Mouse (Mus musculus): ENCODE measurements at regions not wholly inside any gene's neighbourhood (a gene's known extent, or its start where the extent isn't known, plus 50 kb on each side); places are given as distances from the start of the nearest gene placed in this dataset.
"Not testable (repeated sequence)": the region's sequence is repeated elsewhere in the genome, so short reads cannot be mapped to it uniquely, and the experiment has no call there.

DNA sequence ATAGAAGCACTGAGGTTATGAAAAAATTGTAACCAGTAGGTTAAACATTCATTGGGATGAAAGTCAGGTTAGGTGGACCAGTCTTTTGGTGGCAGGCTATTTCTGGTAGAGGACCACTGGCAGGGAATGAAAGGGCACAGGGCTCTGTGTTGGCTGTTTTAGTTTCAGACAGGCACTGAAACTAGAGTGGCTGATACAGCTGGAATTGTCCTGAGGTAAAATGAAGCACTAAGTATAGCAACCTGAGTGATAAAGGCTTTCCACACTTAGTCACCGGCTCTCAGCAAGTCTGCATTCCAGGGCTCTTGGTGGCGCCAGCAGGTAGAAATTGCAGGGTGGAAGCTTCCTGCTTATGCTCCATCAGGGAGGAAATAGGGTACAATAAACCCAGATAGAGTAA lies 262.2 kb upstream of the Tmpo start:
- ATAC-seq (ENCODE audit: low FRiP score) (no peak), DNase-seq (ENCODE audit: low spot score) (no peak)
- Histone ChIP-seq H3K9ac (no peak overlapping the region), H3K27ac (no peak overlapping the region), H3K4me3 (replicated peaks; ENCODE audit: low read length) (no peak overlapping the region), H3K36me3 (replicated peaks; ENCODE audit: control insufficient read depth, insufficient read depth) (no peaks in the 10 kb centered on the region), H3K9me3 (ENCODE audit: control insufficient read depth, low read length) (no peaks in the 10 kb centered on the region), H3K4me1 (replicated peaks; ENCODE audit: control insufficient read depth, insufficient read depth, low read length) (peaks cover 8% of the 10 kb centered on the region), H3K4me2 (replicated peaks) (no peak overlapping the region), H3K27me3 (ENCODE audit: control insufficient read depth, insufficient read depth, low read length) (no peaks in the 10 kb centered on the region)
- WGBS, result 78% methylated on average over 2 of the region's 2 CpGs

GRCm38 (mm10) chr10:91440051-91440450 lies 258.9 kb upstream of the Tmpo start:
- H3K4me2 ChIP-seq (replicated peaks), result no peak overlapping the region
- no peaks in the 10 kb centered on the region for H3K27me3 ChIP-seq (ENCODE audit: control insufficient read depth, insufficient read depth, low read length)
- no peaks in the 10 kb centered on the region for H3K36me3 ChIP-seq (replicated peaks; ENCODE audit: control insufficient read depth, insufficient read depth)
- ATAC-seq (ENCODE audit: low FRiP score), result no peak
- 73% methylated on average over 3 of the region's 3 CpGs for WGBS
- H3K27ac ChIP-seq, result no peak overlapping the region
- H3K4me1 ChIP-seq (replicated peaks; ENCODE audit: control insufficient read depth, insufficient read depth, low read length), result peaks cover 14% of the 10 kb centered on the region; the same call in 1 of the 2 replicates
- H3K9me3 ChIP-seq (ENCODE audit: control insufficient read depth, low read length), result no peaks in the 10 kb centered on the region
- no peak overlapping the region for H3K9ac ChIP-seq
- DNase-seq (ENCODE audit: low spot score), result no peak
- no peak overlapping the region for H3K4me3 ChIP-seq (replicated peaks; ENCODE audit: low read length)

GRCm38 (mm10) chr10:91437917-91438316 lies 256.8 kb upstream of the Tmpo start:
- 57% methylated on average over 5 of the region's 5 CpGs for WGBS
- peaks cover 14% of the 10 kb centered on the region; the same call in 1 of the 2 replicates for H3K4me1 ChIP-seq (replicated peaks; ENCODE audit: control insufficient read depth, insufficient read depth, low read length)
- no peaks in the 10 kb centered on the region for H3K9me3 ChIP-seq (ENCODE audit: control insufficient read depth, low read length)
- no peak overlapping the region for H3K27ac ChIP-seq
- DNase-seq (ENCODE audit: low spot score) (no peak), ATAC-seq (ENCODE audit: low FRiP score) (no peak)
- H3K4me3 ChIP-seq (replicated peaks; ENCODE audit: low read length), result no peak overlapping the region
- H3K9ac ChIP-seq, result no peak overlapping the region
- H3K27me3 ChIP-seq (ENCODE audit: control insufficient read depth, insufficient read depth, low read length), result no peaks in the 10 kb centered on the region
- no peaks in the 10 kb centered on the region for H3K36me3 ChIP-seq (replicated peaks; ENCODE audit: control insufficient read depth, insufficient read depth)
- no peak overlapping the region for H3K4me2 ChIP-seq (replicated peaks)

DNA sequence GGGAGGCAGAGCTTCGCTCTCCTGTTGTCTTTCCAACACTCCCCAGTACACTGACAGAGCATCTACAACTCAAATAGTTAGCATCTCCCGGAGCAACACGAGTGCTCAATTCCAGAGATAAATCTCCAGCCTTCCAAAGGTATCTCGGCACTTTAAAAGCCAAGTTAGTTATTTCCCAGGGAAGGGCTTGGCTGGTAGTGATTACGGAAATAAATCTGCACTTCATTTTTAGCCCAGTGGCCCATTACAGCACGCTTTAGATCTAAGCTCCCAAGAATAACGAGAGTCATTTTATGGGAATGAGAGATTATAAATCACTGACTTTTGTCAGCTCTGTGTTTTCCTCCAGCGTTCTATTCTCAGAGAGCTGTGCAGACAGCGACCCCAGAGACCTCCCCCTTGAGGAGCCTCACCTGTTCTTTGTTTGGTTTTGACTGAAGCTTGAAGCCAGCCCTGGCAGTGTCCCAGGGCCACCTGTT lies 255.0 kb upstream of the Tmpo start:
- Histone ChIP-seq H3K27me3 (ENCODE audit: control insufficient read depth, insufficient read depth, low read length) (no peaks in the 10 kb centered on the region), H3K4me1 (replicated peaks; ENCODE audit: control insufficient read depth, insufficient read depth, low read length) (peaks cover 14% of the 10 kb centered on the region; the same call in 1 of the 2 replicates), H3K27ac (no peak overlapping the region), H3K9ac (no peak overlapping the region), H3K4me2 (replicated peaks) (no peak overlapping the region), H3K4me3 (replicated peaks; ENCODE audit: low read length) (no peak overlapping the region), H3K36me3 (replicated peaks; ENCODE audit: control insufficient read depth, insufficient read depth) (no peaks in the 10 kb centered on the region), H3K9me3 (ENCODE audit: control insufficient read depth, low read length) (no peaks in the 10 kb centered on the region)
- WGBS, result 32% methylated on average over 9 of the region's 9 CpGs
- DNase-seq (ENCODE audit: low spot score), result peak; percentile 32
- no peak for ATAC-seq (ENCODE audit: low FRiP score)

DNA sequence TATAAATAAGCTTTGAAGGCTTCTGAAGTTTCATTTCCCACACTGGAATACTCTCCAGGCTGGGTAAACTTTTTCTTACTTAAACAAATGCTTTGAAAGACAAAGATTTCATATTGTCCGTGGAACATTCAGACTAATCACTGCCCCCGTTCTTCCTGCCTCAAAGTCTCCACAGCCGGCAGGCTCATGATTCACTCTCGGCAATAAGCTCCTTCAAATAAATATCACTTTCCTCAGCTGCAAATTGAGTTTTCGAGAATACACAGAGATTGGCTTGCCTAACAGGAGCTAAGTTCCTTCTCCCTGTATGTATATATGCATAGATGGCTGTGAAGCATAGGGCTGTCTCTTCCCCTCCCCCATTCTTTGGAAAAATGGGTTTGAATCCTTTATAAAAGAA lies 249.2 kb upstream of the Tmpo start:
- H3K27ac ChIP-seq, result no peak overlapping the region
- DNase-seq (ENCODE audit: low spot score), result no peak
- WGBS, result 60% methylated on average over 5 of the region's 5 CpGs

DNA sequence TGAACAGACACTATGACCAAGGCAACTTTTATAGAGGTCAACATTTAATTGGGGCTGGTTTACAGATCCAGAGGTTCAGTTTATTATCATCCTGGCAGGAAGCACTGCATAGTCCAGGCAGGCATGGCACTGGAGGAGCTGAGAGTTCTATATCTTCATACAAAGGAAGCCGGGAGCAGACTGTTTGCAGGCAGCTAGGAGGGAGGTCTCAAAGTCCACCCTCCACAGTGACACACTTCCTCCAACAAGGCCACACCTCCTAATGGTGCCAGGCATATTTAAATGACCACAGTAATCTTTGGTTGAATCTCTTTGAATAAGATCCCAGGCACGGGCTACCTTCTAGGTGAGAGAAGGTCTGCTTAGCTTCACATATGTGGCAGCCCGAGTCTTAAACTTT lies 245.5 kb upstream of the Tmpo start:
- 90% methylated on average over 3 of the region's 3 CpGs for WGBS
- no peaks in the 10 kb centered on the region for H3K9me3 ChIP-seq (ENCODE audit: control insufficient read depth, low read length)
- no peaks in the 10 kb centered on the region for H3K27me3 ChIP-seq (ENCODE audit: control insufficient read depth, insufficient read depth, low read length)
- no peak for ATAC-seq (ENCODE audit: low FRiP score)
- no peak overlapping the region for H3K9ac ChIP-seq
- no peaks in the 10 kb centered on the region for H3K4me1 ChIP-seq (replicated peaks; ENCODE audit: control insufficient read depth, insufficient read depth, low read length)
- no peak overlapping the region for H3K4me2 ChIP-seq (replicated peaks)
- no peak overlapping the region for H3K27ac ChIP-seq
- no peaks in the 10 kb centered on the region for H3K36me3 ChIP-seq (replicated peaks; ENCODE audit: control insufficient read depth, insufficient read depth)
- no peak for DNase-seq (ENCODE audit: low spot score)
- no peak overlapping the region for H3K4me3 ChIP-seq (replicated peaks; ENCODE audit: low read length)

More for the DNA sequence above, 249.2 kb upstream of the Tmpo start:
- H3K4me2 ChIP-seq (replicated peaks), result no peak overlapping the region
- no peak for ATAC-seq (ENCODE audit: low FRiP score)
- no peak overlapping the region for H3K9ac ChIP-seq
- H3K9me3 ChIP-seq (ENCODE audit: control insufficient read depth, low read length), result no peaks in the 10 kb centered on the region
- no peaks in the 10 kb centered on the region for H3K27me3 ChIP-seq (ENCODE audit: control insufficient read depth, insufficient read depth, low read length)
- no peaks in the 10 kb centered on the region for H3K4me1 ChIP-seq (replicated peaks; ENCODE audit: control insufficient read depth, insufficient read depth, low read length)
- H3K4me3 ChIP-seq (replicated peaks; ENCODE audit: low read length), result no peak overlapping the region
- H3K36me3 ChIP-seq (replicated peaks; ENCODE audit: control insufficient read depth, insufficient read depth), result no peaks in the 10 kb centered on the region

GRCm38 (mm10) chr10:91425625-91426385 lies 244.7 kb upstream of the Tmpo start:
- not testable (repeated sequence) for H3K4me1 ChIP-seq (replicated peaks; ENCODE audit: control insufficient read depth, insufficient read depth, low read length); H3K9ac ChIP-seq; H3K27ac ChIP-seq; H3K4me2 ChIP-seq (replicated peaks); H3K4me3 ChIP-seq (replicated peaks; ENCODE audit: low read length); DNase-seq (ENCODE audit: low spot score); H3K27me3 ChIP-seq (ENCODE audit: control insufficient read depth, insufficient read depth, low read length); H3K36me3 ChIP-seq (replicated peaks; ENCODE audit: control insufficient read depth, insufficient read depth); ATAC-seq (ENCODE audit: low FRiP score); H3K9me3 ChIP-seq (ENCODE audit: control insufficient read depth, low read length)
- 54% methylated on average over 7 of the region's 7 CpGs for WGBS

- H3K4me3 ChIP-seq (replicated peaks; ENCODE audit: low read length), result no peak overlapping the region
- H3K4me1 ChIP-seq (replicated peaks; ENCODE audit: control insufficient read depth, insufficient read depth, low read length), result no peaks in the 10 kb centered on the region
- ATAC-seq (ENCODE audit: low FRiP score), result no peak
- DNase-seq (ENCODE audit: low spot score), result no peak
- H3K36me3 ChIP-seq (replicated peaks; ENCODE audit: control insufficient read depth, insufficient read depth), result no peaks in the 10 kb centered on the region
- no peaks in the 10 kb centered on the region for H3K27me3 ChIP-seq (ENCODE audit: control insufficient read depth, insufficient read depth, low read length)
- H3K4me2 ChIP-seq (replicated peaks), result no peak overlapping the region
- H3K27ac ChIP-seq, result no peak overlapping the region
- WGBS, result 68% methylated on average over 5 of the region's 5 CpGs
- no peaks in the 10 kb centered on the region for H3K9me3 ChIP-seq (ENCODE audit: control insufficient read depth, low read length)
- H3K9ac ChIP-seq, result no peak overlapping the region
Measured at GRCm38 (mm10) chr10:91424786-91425185, 243.7 kb upstream of the Tmpo start.

GRCm38 (mm10) chr10:91387255-91387654 lies 206.1 kb upstream of the Tmpo start:
- DNase-seq (ENCODE audit: low spot score) (no peak), ATAC-seq (ENCODE audit: low FRiP score) (no peak)
- H3K9ac ChIP-seq, result no peak overlapping the region
- H3K27me3 ChIP-seq (ENCODE audit: control insufficient read depth, insufficient read depth, low read length), result no peaks in the 10 kb centered on the region
- H3K4me3 ChIP-seq (replicated peaks; ENCODE audit: low read length), result no peak overlapping the region
- no peaks in the 10 kb centered on the region for H3K4me1 ChIP-seq (replicated peaks; ENCODE audit: control insufficient read depth, insufficient read depth, low read length)
- no peak overlapping the region for H3K27ac ChIP-seq
- WGBS, result 51% methylated on average over 3 of the region's 3 CpGs
- H3K36me3 ChIP-seq (replicated peaks; ENCODE audit: control insufficient read depth, insufficient read depth), result no peaks in the 10 kb centered on the region
- no peak overlapping the region for H3K4me2 ChIP-seq (replicated peaks)
- 0 out of 2 replicates have a peak, but pooled peaks cover 5% of the 10 kb centered on the region for H3K9me3 ChIP-seq (ENCODE audit: control insufficient read depth, low read length)
